Mouse (Mus musculus) urinary bladder, postnatal 10 days (tissue): Measurements from ENCODE around the gene C3ar1.
A peak's percentile ranks its signal among the peaks of the same experiment; 100 is the strongest.

Experiments
- DNase-seq: peaks from one replicate; pipeline ENCODE4 v3.0.0; 2022; ENCODE audit warnings: low spot score

C3ar1 gene

DNA sequence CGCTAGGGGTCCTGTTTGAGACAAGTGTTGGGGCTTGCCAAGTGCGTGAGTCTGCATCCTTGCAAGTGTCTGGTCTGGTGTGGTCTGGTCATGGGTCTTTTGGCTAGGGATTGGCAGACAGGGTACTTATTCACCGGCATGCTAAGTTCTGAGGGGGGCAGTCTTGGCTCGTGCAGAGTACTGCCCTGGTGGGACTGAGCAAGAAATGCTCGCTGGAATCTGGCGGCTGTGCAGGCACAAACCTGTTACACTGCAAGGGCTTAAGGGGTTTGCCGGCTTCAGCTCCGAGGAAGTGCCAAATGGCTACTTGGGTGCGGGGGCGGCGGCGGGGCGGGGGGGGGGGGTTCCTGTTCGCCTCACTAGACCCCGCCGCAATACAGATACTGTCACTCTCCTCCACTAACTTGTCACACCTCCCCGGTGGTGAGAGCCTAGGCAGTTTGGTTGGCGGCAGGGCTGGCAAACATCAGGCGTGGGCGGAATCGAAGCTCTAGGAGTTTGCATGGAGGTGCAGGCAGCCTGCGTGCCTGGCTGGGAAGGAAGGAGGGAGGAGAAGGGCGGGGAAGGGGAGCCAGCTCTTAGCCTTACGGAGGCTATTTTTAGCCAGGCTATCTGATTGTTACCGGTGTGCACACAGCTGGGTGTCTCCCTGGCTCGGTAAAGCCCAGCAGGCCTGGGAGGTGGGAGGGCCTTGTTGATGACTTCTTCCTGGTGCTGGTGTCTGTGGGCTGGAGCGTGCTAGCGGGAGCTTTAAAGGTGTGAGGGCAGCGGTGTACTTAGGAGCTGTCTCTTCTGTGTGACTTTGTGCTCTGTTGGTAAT, 29.8 kb downstream of the C3ar1 start:
- no peak for DNase-seq

DNA sequence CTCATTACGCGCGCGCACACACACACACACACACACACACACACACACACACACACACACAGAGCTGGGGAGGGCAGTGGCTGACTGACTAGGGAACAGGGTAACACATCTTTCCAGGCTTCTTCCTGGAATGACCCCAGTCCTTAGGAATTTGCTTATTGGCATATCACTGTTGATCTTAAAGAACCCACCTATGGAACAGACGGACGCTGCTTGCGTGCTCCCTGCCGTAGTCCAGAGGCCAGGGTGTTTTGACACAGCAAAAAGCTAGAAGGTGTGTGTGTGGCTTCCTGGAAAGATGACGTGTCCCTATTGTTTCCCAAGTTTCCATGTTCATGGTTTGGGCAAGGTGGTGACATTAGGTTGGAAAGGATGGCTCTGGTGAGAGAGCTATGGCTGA, 30.8 kb downstream of the C3ar1 start:
- DNase-seq = no peak

DNA sequence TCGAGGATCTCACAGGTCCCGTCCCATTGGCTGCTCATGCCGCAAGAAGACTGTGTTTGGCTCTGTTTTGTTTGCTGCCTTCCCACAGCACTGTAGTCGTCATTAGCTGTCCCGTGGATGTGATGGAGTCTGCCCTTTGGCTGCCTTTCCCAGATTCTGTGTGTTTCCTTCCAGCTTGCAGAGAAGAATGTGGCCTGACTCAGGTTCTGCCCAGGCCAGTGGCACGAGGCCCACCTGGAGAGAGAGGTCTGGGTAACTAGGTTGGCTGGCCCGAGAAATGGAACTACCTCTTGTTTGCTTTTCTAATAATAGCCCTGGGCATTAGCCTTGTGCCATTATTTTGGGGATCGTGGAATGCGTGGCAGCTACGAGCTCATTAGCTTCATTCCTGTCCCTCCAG, 31.9 kb downstream of the C3ar1 start:
- no peak for DNase-seq

DNA sequence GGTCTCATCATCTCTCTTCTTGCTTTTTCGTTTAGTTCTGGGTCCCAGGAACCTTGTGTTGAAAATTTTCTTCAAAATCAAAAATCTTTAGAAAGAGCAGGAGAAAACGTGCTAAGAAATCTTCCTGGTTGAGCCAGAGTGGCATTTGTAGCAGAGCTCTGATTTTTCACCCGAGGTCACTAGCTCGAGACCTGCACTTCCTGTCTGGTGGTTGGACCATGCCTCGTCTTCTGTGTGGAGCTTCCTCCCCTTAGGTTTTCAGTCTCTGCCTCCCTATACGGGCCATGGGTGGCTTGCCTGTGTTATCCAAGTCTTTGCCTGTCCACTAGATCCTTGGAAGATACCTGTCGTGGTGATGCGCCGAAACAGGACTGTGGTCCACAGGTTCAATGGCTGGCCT, 34.1 kb downstream of the C3ar1 start:
- DNase-seq = no peak

DNA sequence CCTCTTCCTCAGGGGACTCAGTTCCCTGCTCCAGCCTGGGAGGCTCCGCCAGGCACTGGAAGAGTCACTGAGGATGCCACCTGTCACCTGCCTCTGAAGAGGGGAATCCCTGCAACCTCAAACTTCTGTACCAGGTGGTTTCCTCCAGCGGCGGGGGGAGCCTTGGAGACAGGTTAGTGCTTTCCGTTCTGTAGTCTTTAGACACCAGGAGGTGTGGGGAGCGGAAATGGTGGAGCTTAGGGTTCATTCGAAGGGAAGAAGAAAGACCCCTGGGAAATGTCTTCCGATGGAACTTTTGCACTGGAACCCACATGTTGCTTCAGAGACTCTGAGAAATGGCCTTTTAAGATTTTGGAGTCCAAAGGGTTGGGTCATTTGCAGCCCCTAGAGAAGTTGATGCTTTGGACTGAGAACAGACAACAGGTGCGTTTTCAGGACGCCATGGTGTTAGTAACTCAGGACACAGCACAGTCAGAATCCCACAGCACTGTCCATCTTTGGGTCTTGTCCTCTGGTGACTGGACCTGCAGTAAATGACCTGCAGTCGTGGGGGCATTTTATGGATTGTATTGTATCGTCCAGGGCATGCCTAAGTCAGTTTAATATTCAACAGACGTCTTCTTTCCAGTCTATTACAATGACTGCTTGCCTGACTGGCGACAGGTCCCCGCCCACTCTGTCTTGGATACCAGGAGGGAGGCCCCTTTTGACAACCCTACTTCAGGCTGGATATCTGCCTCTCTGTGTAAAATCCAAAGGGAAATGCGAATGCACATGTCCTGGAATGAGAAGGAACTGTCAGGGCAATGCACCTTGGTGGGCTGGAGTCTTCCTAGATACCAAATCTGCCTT, 34.9 kb downstream of the C3ar1 start:
- no peak for DNase-seq

DNA sequence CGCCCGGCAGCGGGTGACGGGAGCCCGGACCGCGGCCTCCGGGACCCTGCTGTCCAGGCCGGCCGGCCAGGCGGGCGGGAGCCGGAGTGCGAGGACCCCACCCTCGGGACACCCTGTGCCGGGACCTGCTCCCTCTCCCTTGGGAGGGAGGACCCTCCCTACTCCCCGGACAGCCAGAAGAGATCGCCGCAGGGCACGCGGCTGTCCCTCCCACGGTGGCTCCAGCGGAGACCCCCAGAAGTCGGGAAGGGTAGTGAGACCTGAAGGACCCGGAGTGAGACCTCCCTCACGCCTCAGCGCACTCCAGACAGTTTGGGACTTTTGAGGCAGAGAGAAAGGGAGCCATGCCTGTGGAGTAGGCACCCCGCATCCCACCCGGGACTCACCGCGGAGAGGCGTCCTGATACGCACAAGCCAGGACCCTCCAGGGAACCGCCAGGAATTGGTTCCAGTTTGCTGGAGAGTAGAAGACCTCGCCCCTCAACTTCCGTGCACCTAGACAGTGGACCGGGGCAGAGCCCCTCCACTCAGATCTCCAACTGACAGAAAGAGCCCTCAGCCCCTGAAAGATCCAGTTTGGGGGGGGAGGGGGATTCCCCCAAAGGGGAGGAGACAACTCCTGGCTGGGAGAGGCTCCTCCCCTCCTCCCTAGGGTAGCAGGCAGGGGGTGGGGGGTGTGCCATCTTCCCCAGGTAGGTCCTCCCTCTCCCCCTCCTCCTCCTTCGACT, 35.7 kb downstream of the C3ar1 start:
- DNase-seq = no peak

DNA sequence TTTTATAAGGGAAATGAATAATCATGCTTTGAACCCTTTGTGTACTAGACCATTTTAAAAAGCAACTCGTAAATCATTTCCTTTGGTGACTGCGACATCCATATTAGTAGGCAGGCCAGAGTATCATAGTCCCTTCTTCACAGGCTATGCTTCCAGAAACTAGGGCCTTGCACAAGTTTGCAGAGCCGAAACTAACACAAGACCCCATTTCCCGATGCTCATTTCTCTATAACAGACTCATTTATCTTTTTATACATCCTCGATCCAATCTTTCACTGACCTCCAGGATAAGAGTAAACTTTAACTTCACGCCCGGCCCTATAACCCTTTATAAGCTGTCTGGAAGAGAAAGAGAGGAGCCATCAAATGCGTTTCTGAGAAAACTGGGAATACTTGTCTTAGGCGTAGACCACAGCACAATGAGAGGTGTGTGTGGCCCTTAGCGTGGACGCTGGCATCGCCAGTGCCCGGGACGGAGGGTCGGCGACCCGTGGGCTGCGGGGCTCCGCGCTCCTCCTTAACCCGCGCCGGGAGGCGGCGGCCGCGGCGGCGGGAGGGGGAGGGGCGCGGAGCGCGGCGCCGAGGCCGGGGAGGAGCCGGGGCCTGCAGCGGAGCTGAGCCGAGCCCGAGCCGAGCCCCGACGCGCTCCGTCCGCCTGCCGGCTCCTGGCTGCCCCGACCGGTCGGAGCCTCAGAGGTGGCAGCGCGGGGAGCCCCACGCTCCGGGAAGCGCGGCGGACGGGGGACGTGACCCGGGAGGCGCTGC, 36.5 kb downstream of the C3ar1 start, which contains the start of gene Foxj2:
Gene Foxj2 (plus strand): TSS at position 609 of the 765 bp plus-strand sequence.
- DNase-seq = no peak

DNA sequence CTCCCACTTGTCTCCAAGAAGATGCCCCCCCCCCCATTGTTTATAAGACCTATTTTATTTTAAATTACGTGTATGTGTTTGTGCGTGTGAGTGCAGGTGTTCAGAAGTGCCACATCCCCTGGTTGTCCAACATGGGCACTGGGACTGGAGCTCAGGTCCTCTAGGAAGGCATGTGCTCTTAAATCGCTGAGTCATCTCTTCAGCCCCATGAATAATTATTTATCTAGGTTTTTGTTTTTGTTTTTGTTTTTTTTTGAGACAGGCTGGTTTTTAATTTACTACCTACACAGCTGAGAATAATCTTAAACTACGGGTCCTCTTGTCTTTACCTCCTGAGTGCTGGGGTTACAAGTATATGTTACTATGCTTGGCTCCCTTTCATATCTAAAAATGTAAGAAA, 42.3 kb downstream of the C3ar1 start:
- DNase-seq = no peak

DNA sequence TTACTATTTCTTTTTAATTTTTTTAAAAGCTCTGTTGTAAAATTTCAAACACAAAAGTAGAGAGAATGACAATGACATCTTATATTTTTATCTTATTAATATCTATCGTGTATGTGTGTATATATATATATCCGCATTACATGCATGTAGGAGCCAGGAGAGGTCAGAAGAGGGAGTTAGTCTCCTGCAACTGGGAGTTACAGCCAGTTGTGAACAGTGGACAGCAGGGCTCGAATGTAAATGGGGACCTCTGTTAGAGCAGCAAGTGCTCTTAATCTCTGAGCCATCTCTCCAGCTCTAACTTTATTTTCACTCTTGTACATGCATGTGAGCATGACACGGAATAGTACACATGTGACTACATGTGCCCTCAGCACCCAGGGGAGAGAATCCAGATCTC, 43.2 kb downstream of the C3ar1 start:
- no peak for DNase-seq

DNA sequence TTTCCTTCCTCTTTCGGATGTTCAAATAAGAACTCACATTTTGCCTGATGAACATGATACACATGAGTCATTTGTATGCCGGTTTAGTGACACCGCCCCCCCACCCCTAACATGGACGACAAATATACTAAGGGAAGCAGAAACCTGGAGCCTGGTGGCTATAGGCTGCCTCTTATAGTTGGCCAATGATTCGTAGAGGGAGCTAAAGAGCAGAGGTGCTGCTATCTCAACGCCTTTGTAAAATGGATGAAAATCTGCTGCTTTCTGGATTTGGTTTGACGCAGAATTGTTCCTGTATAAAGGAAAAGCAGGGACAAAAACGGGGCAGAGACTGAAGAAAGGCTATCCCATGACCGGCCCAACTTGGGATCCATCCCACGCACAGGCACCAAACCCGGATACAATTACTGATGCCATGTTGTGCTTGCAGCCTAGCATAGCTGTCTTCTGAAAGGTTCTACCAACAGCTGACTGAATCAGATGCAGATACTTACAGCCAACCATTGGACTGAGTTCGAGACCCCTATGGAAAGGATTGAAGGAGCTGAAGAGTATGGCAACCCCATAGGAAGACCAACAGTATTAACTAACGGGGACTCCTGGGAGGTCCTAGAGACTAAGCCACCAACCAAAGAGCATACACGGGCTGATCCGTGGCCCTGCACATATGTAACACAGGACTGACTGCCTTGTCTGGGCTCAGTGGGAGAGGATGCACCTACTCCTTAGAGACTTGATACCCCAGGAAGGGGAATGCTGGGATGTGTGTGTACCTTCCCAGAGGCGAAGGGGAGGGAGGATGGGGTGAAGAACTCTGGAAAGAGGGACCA, 44.0 kb downstream of the C3ar1 start:
- no peak for DNase-seq

DNA sequence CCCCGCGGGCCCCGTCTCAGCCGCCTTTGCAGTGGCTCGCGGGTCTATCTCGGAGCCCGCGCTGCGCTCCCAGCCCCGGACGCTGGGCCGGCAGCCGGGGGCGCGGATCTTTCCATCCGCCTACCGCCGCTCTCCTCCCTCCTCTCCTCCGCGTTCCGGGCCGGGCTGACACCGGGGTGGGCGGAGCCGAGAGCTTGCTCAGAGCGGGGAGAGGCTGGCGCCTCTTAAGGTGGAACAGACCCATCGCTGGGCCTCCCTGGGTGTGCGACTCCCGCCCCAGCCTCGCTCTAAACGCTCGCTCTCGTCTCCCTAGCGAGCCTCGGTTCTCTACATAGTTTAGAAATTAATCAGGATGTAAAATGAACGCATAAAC, 44.7 kb downstream of the C3ar1 start:
- DNase-seq = peak; percentile 88

DNA sequence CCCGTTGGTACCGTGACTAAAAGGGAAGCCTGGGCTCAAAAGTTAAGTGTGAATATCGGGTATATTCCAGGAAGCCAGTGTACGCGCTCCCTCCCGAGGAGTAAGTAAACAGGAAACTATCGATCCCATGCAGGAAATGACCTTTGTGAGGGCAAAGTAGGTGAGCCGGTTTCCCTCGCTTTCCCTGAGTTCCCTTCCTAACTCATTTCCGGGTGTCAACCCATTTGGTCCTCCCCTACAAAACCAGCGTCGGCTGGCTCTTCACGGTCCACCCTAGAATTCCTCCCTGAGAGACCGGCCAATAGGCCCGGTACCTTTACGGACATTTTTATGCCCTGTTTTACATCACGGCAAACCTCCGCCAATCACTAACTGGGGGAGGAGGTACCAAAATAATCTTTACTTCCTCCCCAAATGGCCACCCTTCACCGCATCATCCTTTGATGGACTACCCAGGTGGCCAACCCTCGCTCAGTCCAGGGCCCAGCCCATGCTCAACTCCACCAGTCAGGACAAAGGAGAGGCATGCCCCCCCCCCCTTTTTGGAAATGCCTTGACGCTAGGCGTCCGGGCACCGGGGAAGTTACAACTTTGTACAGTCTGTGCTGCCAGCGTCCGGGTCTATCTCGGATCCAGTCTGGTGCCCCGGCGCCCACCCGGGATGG, 45.2 kb downstream of the C3ar1 start:
- peak; percentile 96 for DNase-seq

DNA sequence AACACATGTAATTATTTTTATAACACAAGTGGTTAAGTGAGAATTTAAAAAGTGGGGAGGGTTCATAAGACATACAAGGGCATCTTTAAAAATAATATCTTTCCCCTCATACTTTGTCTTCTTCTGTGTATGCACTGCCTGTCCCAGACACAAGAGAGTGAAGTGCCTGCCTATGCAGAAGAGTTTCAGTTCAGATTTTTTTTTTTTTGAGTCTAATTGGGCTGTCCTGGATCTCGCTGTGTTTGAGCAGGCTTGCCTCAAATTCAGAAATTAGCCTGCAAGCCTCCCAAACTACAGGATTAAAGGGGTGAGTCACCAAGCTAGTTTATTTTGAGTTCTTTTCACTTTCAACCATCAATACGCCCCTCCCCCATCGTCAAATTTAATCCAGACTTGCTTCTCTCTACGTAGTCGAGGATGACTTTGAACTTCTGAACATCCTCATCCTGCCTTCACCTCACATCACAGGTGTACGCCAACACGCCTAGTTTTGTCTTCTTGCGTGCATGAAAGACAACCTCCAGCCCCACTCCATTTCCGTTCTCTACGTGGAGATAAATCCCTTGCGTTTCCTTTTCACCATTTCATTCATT, 45.8 kb downstream of the C3ar1 start:
- no peak for DNase-seq

DNA sequence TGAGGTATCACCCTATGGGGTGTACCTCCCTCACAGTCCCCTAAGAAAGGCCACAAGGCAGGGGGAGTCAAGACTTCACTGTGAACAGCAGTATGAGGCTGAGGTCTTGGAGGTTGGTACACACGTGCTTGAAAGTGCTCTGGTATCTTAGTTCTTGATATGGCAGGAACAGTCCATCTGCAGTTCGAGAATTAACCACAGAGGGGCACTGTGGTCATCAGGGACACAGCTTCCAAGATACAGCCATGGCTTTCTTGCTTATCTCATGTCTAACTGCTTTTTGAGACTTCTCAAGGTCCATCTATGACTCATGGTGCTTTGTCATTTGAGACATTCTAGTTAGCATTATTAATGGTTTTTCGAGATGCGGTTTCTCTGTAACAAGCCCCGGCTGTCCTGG, 51.5 kb downstream of the C3ar1 start:
- no peak for DNase-seq

DNA sequence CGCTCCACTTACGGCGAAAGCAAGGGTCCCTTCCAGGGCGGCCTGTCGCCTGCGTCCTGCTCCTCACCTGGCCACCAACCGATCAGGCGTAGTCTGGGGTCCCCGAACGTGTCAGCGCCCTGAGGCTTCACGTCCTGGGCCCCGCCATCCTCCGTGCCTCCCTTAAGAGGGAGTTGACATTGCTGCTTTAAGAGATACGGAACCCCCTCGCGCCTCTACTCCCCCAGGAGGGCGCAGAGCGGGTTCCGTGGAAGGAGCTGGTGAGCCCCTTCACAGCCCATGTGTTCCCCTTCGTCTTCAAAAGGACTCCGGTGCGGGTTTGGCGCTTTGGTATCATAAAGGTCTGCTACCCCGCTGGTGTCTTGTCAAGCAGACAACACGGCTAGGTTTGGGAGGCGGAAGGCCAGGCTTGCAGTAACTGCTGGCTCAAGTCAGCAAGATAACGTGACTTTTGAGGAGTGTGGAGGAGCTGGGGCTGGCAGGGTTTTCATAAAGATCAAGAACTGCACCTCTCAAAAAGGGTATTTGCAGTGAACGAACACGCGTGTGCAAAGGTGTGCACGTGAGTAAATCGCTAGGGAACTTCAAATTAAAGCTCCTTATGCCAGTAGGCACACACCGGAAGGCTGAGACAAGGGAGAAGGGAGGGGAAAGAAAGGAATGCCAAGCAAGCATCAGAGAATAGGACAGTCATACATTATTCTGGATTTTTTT, 54.0 kb downstream of the C3ar1 start:
- no peak for DNase-seq

DNA sequence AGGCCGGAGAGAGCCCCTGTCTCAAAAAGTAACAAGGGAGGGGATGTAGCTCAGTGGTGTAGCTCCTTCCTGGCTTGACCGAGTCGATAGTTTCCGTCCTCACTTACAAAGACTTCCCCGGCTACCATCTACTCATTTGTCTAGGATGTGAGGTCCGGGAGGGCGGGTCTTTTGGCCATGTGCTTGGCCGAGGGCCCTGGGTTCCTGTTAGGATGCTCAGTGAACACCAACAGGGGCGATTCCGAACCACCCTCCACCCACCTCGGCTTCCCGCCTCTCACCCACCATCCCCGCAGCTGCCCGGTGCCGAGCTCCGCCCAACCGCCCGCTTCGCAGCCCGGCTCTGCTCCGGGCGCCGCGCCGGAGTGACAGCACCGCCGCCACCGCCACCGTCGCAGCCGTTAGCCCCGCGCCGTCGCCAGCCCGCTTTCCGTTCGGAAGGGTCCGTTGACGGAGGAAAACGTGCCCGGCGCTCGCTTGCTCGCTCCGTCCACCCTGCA, 54.6 kb downstream of the C3ar1 start, which contains the start of gene Slc2a3:
Gene Slc2a3 (minus strand): TSS at position 340 of the 500 bp plus-strand sequence.
- no peak for DNase-seq

DNA sequence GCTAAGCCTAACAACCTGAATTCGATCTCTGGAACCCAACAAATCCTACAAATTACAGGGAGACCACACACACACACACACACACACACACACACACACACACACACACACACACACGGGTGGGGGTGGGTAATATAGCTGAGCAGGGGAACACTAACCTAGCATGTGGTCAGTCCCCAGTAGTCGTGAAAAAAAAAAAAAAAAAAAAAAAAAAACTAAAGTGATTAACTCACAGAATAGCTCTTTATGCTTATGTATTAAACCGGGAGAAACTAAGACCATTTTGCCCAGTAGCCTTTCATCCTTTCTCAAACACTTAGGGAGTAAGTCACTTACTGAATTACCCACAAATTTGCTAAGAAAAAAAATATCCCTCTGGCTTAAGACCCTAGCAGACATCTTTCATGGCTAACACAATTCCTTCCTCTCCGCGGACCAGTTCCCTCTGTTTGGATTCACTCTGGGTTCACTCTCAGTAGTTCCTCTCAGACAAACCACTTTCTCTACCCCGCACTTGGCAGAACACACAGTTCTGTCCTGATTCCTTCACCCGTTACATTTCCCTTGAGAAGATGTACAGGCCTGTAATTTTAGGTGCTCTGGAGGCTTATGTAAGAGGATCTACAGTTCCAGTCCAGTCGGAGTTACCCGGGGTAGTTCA, 55.2 kb downstream of the C3ar1 start:
- no peak for DNase-seq
